Mouse (Mus musculus) 416B (cell line): Measurements from ENCODE around the gene Mroh9.

ENCODE experiments used
- DNase-seq: peaks from one replicate; pipeline ENCODE4 v3.0.0; 2011; ENCODE audit warnings: low read depth

The Mroh9 gene

GRCm38 (mm10) chr1:163085570-163085969 lies at the start of gene Mroh9:
Gene Mroh9, minus strand, starts transcription at chr1:163085670.
- no peak for DNase-seq

- DNase-seq, result no peak
Measured at GRCm38 (mm10) chr1:163129976-163130375, 44.5 kb upstream of the Mroh9 start.

GRCm38 (mm10) chr1:163129129-163129900 lies 43.8 kb upstream of the Mroh9 start:
- DNase-seq, result no peak

GRCm38 (mm10) chr1:163126175-163126881 lies 40.9 kb upstream of the Mroh9 start:
- no peak for DNase-seq

GRCm38 (mm10) chr1:163122414-163122813 lies 36.9 kb upstream of the Mroh9 start:
- no peak for DNase-seq

GRCm38 (mm10) chr1:163113461-163114174 lies 28.1 kb upstream of the Mroh9 start:
- DNase-seq, result no peak

GRCm38 (mm10) chr1:163112482-163113164 lies 27.2 kb upstream of the Mroh9 start:
- DNase-seq, result no peak

- no peak for DNase-seq
Measured at GRCm38 (mm10) chr1:163104960-163105359, 19.5 kb upstream of the Mroh9 start.

GRCm38 (mm10) chr1:163091438-163092155 lies 6.1 kb upstream of the Mroh9 start:
- DNase-seq, result peak; percentile 55

- DNase-seq, result peak; percentile 43
Measured at GRCm38 (mm10) chr1:163070502-163070901, 15.0 kb downstream of the Mroh9 start.

GRCm38 (mm10) chr1:163060381-163060780 lies 25.1 kb downstream of the Mroh9 start:
- DNase-seq, result no peak

GRCm38 (mm10) chr1:163057363-163057762 lies 28.1 kb downstream of the Mroh9 start:
- DNase-seq, result peak; percentile 31

- DNase-seq, result no peak
Measured at GRCm38 (mm10) chr1:163055629-163056028, 29.8 kb downstream of the Mroh9 start.

GRCm38 (mm10) chr1:163023075-163023474 lies 62.4 kb downstream of the Mroh9 start:
- no peak for DNase-seq

- no peak for DNase-seq
Measured at GRCm38 (mm10) chr1:163009220-163009619, 76.2 kb downstream of the Mroh9 start.

GRCm38 (mm10) chr1:163003496-163003895 lies 82.0 kb downstream of the Mroh9 start:
- no peak for DNase-seq

GRCm38 (mm10) chr1:163001271-163001829 lies 84.1 kb downstream of the Mroh9 start:
- no peak for DNase-seq

GRCm38 (mm10) chr1:162987546-162987945 lies 97.9 kb downstream of the Mroh9 start:
- no peak for DNase-seq

- no peak for DNase-seq
Measured at GRCm38 (mm10) chr1:162986777-162987176, 98.7 kb downstream of the Mroh9 start.

- DNase-seq, result no peak
Measured at GRCm38 (mm10) chr1:162986121-162986748, 99.2 kb downstream of the Mroh9 start.

- DNase-seq, result no peak
Measured at GRCm38 (mm10) chr1:162984428-162984827, 101.0 kb downstream of the Mroh9 start, which contains the start of gene Fmo3. Gene Fmo3, minus strand, starts transcription at chr1:162984528.
